10 mouse cellular contexts compared by ENCODE assay signal in the genomic region with DNA sequence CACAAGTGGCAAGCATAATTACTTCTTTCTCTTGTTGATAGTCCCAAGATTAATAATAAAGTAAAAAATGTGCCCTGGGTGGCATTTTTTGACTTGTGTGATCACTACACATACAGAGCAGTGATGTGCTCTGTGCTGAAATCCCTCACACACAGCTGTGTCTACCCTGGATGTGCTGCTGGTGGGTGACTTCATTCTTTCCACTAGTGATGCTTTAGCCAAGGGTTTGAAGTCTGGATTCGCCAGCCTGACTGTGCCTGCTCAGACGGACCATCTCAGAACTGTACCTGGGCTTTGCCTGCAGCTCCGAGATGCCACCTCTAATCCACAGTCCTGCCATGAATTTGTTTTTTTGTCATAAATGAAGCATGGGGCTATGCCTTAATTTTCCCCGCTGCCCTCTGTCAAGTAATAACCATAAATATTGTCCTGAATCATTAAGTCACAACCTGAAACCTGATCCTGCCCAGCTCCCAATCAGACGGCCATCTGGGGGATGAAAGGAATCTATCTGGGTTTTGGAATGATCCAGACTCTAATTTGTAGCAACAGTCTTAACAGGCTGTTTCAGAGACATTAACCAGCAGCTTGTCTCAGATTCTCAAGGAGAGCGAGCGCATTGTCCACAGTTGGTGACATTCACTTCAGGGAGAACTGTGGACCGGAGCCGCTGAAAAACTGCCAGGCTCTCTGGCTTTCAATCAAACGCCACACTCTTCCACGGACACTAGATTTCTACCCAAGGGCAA.
DNase-seq lines count a peak whose midpoint lies in the region; ATAC-seq and TF ChIP-seq lines count a peak whose summit lies in the region.
"Had no signal": no experiment of that assay in that cellular context is flagged by ENCODE, and none has a peak within 500 bp of the region (broad histone marks: within the 10 kb centered on the region; RNA-seq: fewer than 3 reads in every experiment).

No protein-coding gene starts in this region.

- no peaks in the 10 kb centered on the region for H3K27me3 ChIP-seq in heart, embryonic 16.5 days (ENCODE audit: control insufficient read depth, insufficient read depth, low read length)
- no peaks in the 10 kb centered on the region for H3K27me3 ChIP-seq in embryonic facial prominence, embryonic 12.5 days
- no peaks in the 10 kb centered on the region; the same call in 1 of the 2 replicates for H3K27me3 ChIP-seq in midbrain, embryonic 11.5 days (ENCODE audit: control insufficient read depth, insufficient read depth, low read length)
- no peaks in the 10 kb centered on the region for H3K27me3 ChIP-seq in liver, embryonic 11.5 days (replicated peaks; ENCODE audit: control insufficient read depth, insufficient read depth, low read length)
- no peaks in the 10 kb centered on the region for H3K27me3 ChIP-seq in thymus, adult 2 months (ENCODE audit: control insufficient read depth, insufficient read depth, low read length)

- TF ChIP-seq CTCF in brain, embryonic 14.5 days (IDR thresholded peaks at IDR 0.05; ENCODE audit: borderline replicate concordance, extremely low read depth, insufficient read depth, insufficient read length): no peak
- no peak for TF ChIP-seq CTCF in thymus, adult 2 months (IDR thresholded peaks at IDR 0.05; ENCODE audit: borderline replicate concordance, control insufficient read depth, extremely low read depth, insufficient read depth, low read length, poor library complexity)

- DNase-seq in heart, postnatal 14 days: no peak
- DNase-seq in brain, embryonic 14.5 days (ENCODE audit: low read depth): peak; percentile 72
- no peak for DNase-seq in midbrain, embryonic 11.5 days (ENCODE audit: low spot score, missing footprints)
- DNase-seq in liver, embryonic 11.5 days (ENCODE audit: low spot score): no peak
- no peak for DNase-seq in thymus, adult 2 months
- DNase-seq: adrenal gland, postnatal 36 days; right cerebral cortex, postnatal 25 days; thymus, postnatal 4 days had no signal

- H3K4me1 ChIP-seq in heart, embryonic 16.5 days (ENCODE audit: control insufficient read depth, insufficient read depth, low read length): peaks cover 4% of the 10 kb centered on the region
- peaks cover 59% of the 10 kb centered on the region for H3K4me1 ChIP-seq in embryonic facial prominence, embryonic 12.5 days
- H3K4me1 ChIP-seq in midbrain, embryonic 11.5 days (ENCODE audit: control insufficient read depth, insufficient read depth, low read length): peaks cover 22% of the 10 kb centered on the region
- H3K4me1 ChIP-seq in liver, embryonic 11.5 days (replicated peaks; ENCODE audit: control insufficient read depth, insufficient read depth, low read length): no peaks in the 10 kb centered on the region
- H3K4me1 ChIP-seq in thymus, adult 2 months (replicated peaks; ENCODE audit: control insufficient read depth, insufficient read depth, low read length): no peaks in the 10 kb centered on the region

- H3K4me3 ChIP-seq in heart, embryonic 16.5 days (ENCODE audit: low read length): no peak overlapping the region
- H3K4me3 ChIP-seq in embryonic facial prominence, embryonic 12.5 days: no peak overlapping the region
- H3K4me3 ChIP-seq in midbrain, embryonic 11.5 days (ENCODE audit: low read depth, low read length): no peak overlapping the region
- H3K4me3 ChIP-seq in liver, embryonic 11.5 days (ENCODE audit: low read depth, low read length): no peak overlapping the region
- no peak overlapping the region for H3K4me3 ChIP-seq in thymus, adult 2 months (ENCODE audit: control insufficient read depth, insufficient read depth, low read length)

- H3K27ac ChIP-seq in heart, embryonic 16.5 days (ENCODE audit: low read length): 0 out of 2 replicates have a peak overlapping the region, but pooled peaks have one; percentile 11
- H3K27ac ChIP-seq in embryonic facial prominence, embryonic 12.5 days: peak overlapping the region; percentile 98
- H3K27ac ChIP-seq in midbrain, embryonic 11.5 days (ENCODE audit: low read depth, low read length): no peak overlapping the region
- H3K27ac ChIP-seq in liver, embryonic 11.5 days (ENCODE audit: low read depth, low read length): no peak overlapping the region
- H3K27ac ChIP-seq in thymus, adult 2 months (ENCODE audit: control insufficient read depth, insufficient read depth, low read length): no peak overlapping the region

- H3K9ac ChIP-seq in heart, embryonic 16.5 days (ENCODE audit: low read length): no peak overlapping the region
- H3K9ac ChIP-seq in embryonic facial prominence, embryonic 12.5 days: no peak overlapping the region
- 0 out of 2 replicates have a peak overlapping the region, but pooled peaks have one; percentile 1 for H3K9ac ChIP-seq in midbrain, embryonic 11.5 days (ENCODE audit: low read length)
- no peak overlapping the region for H3K9ac ChIP-seq in liver, embryonic 11.5 days (ENCODE audit: low read depth, low read length)

- no peak for TF ChIP-seq POLR2A in brain, embryonic 14.5 days (IDR thresholded peaks at IDR 0.05; ENCODE audit: borderline replicate concordance, extremely low read depth, insufficient read depth, insufficient read length, poor library complexity, severe bottlenecking)
- no peak for TF ChIP-seq POLR2A in thymus, adult 2 months (IDR thresholded peaks at IDR 0.05; ENCODE audit: control insufficient read depth, extremely low read depth, insufficient read depth, low read length, poor library complexity)

- no peaks in the 10 kb centered on the region for H3K36me3 ChIP-seq in heart, embryonic 16.5 days (ENCODE audit: control insufficient read depth, insufficient read depth)
- no peaks in the 10 kb centered on the region for H3K36me3 ChIP-seq in embryonic facial prominence, embryonic 12.5 days
- no peaks in the 10 kb centered on the region for H3K36me3 ChIP-seq in midbrain, embryonic 11.5 days (ENCODE audit: control insufficient read depth, insufficient read depth, low read length)
- no peaks in the 10 kb centered on the region for H3K36me3 ChIP-seq in liver, embryonic 11.5 days (ENCODE audit: control insufficient read depth, insufficient read depth, low read length)
- no peaks in the 10 kb centered on the region for H3K36me3 ChIP-seq in thymus, adult 2 months (ENCODE audit: control insufficient read depth, insufficient read depth, low read length)

- H3K9me3 ChIP-seq in heart, embryonic 16.5 days (replicated peaks; ENCODE audit: control insufficient read depth, low read length): no peaks in the 10 kb centered on the region
- no peaks in the 10 kb centered on the region for H3K9me3 ChIP-seq in embryonic facial prominence, embryonic 12.5 days
- no peaks in the 10 kb centered on the region for H3K9me3 ChIP-seq in midbrain, embryonic 11.5 days (ENCODE audit: control insufficient read depth, low read length)
- no peaks in the 10 kb centered on the region for H3K9me3 ChIP-seq in liver, embryonic 11.5 days (ENCODE audit: control insufficient read depth, low read length)

- peak overlapping the region; percentile 21; the same call in 1 of the 2 replicates for H3K4me2 ChIP-seq in heart, embryonic 16.5 days (ENCODE audit: low read depth, low read length)
- 0 out of 2 replicates have a peak overlapping the region, but pooled peaks have one; percentile 1 for H3K4me2 ChIP-seq in embryonic facial prominence, embryonic 12.5 days (replicated peaks)
- H3K4me2 ChIP-seq in midbrain, embryonic 11.5 days: no peak overlapping the region
- H3K4me2 ChIP-seq in liver, embryonic 11.5 days: no peak overlapping the region

- no peak for ATAC-seq in heart, embryonic 16.5 days (replicated peaks; ENCODE audit: extremely low read depth, insufficient read depth, low FRiP score)
- peak; percentile 17; the same call in 1 of the 2 replicates for ATAC-seq in embryonic facial prominence, embryonic 12.5 days (ENCODE audit: insufficient number of reproducible peaks, insufficient read depth, low FRiP score, low TSS enrichment)
- 0 out of 2 replicates have a peak, but pooled peaks have one; percentile 27 for ATAC-seq in midbrain, embryonic 11.5 days (ENCODE audit: low FRiP score)
- ATAC-seq in liver, embryonic 11.5 days (replicated peaks; ENCODE audit: low FRiP score): no peak

- 40% methylated on average over 11 of the region's 11 CpGs for WGBS in heart, embryonic 16.5 days
- 24% methylated on average over 11 of the region's 11 CpGs for WGBS in embryonic facial prominence, embryonic 12.5 days
- 74% methylated on average over 11 of the region's 11 CpGs for WGBS in midbrain, embryonic 11.5 days
- 64% methylated on average over 11 of the region's 11 CpGs for WGBS in liver, embryonic 11.5 days
- WGBS in thymus, adult 2 months: 91% methylated on average over 11 of the region's 11 CpGs

- intact Hi-C loops in heart, postnatal 14 days (cut with DNase I): no loop called here

Comparison
In these comparisons a context has a peak if more than half of its experiments do, and no peak if none do; other contexts are left out.
1. ATAC-seq: peak in embryonic facial prominence, embryonic 12.5 days (single experiment) and midbrain, embryonic 11.5 days (single experiment); none in heart, embryonic 16.5 days (single experiment) and liver, embryonic 11.5 days (single experiment).
2. H3K27ac ChIP-seq: peak in heart, embryonic 16.5 days (single experiment) and embryonic facial prominence, embryonic 12.5 days (single experiment); none in midbrain, embryonic 11.5 days (single experiment), liver, embryonic 11.5 days (single experiment) and thymus, adult 2 months (single experiment).
3. H3K4me2 ChIP-seq: peak in heart, embryonic 16.5 days (single experiment) and embryonic facial prominence, embryonic 12.5 days (single experiment); none in midbrain, embryonic 11.5 days (single experiment) and liver, embryonic 11.5 days (single experiment).